Mouse (Mus musculus) erythroblast, embryonic 14.5 days (primary cell): ENCODE measurements around the gene Adgre4.
"Not testable (repeated sequence)": the region's sequence is repeated elsewhere in the genome, so short reads cannot be mapped to it uniquely, and the experiment has no call there.

Source experiments
- GATA1 ChIP-seq: IDR thresholded peaks from 2 replicates; pipeline ENCODE4 v1.6.1; 2012; ENCODE audit warnings: low read length, inconsistent platforms, mixed read lengths
- TAL1 ChIP-seq: IDR thresholded peaks from 3 replicates; pipeline ENCODE4 v1.6.1; 2012; ENCODE audit warnings: low read length, inconsistent platforms, mixed read lengths

DNA sequence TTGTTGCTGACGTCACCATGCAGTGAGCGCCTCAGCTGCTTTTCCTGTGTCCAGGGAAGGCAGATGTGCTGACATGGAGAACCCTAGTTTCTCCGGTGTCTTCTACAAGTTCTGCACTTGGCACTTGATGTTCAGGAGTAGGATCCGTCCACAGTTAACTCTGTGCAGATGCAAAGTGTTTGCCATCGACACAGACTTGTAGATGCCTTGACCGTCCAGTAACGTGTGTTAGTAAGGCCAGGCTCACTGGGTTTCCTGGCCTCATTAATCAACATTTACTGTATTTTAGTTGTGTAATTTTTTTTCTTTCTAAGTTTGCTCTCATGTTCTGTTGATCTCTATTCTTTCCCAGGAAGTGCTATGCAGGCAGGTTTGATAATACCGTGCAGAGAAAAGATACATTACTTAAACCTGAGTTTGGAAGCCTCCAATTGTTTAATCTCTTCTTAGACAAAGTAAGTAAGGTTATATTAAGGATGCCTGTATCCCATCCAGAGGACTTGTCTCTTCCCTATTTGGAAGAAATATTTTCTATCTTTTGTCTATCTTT is 142.7 kb downstream of the Adgre4 start:
- TF ChIP-seq GATA1, TAL1: not testable (repeated sequence)
